Mouse (Mus musculus): ENCODE measurements around the gene Bace1. TPM values are rescaled to one million over a fixed set of nuclear protein-coding genes. Genes with fewer than 3 reads are reported as not detected.

Gene Bace1
- polyA plus RNA-seq (2015; fragmentation: Nextera tagmentation; extraction: Ambion mirVana) = 17.8 TPM in 2 replicates

DNA sequence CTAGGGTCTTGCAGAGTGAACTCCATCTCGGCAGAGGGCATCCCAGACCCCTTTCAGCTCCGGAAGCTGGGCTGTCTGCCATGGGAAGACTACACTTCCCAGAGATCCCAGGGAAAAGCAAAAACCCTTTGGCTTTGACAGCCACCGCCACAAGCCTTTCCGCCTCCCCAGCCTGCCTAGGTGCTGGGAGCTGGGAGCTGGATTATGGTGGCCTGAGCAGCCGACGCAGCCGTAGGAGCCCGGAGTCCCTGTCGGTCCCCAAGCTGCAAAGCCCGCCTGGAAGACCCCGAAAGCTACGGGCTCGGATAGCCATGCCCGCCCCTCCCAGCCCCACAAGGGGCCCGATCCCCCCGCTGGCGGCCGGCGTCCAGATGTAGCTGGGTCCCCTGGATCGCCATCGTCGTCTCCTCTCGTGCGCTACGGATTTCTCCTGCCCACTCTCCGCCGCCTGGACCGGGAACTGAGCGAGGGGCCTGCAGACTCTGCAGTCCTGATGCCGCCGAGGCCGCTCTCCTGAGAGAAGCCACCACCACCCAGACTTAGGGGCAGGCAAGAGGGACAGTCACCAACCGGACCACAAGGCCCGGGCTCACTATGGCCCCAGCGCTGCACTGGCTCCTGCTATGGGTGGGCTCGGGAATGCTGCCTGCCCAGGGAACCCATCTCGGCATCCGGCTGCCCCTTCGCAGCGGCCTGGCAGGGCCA lies at the start of gene Bace1:
Gene Bace1, plus strand, starts transcription at position 147 of the 705 bp plus-strand sequence.
- Histone ChIP-seq H3K4me1 (ENCODE audit: control insufficient read depth, insufficient read depth, low read length) (peaks cover 20% of the 10 kb centered on the region), H3K27ac (ENCODE audit: low read length) (peak within 1 kb of the TSS; percentile 25; the same call in 1 of the 2 replicates), H3K4me3 (ENCODE audit: low read length) (peak within 1 kb of the TSS; percentile 94), H3K36me3 (ENCODE audit: control insufficient read depth, insufficient read depth, low read length) (no peaks in the 10 kb centered on the region), H3K27me3 (replicated peaks; ENCODE audit: control insufficient read depth, insufficient read depth, low read length) (no peaks in the 10 kb centered on the region), H3K9ac (ENCODE audit: low read depth, low read length) (peak within 1 kb of the TSS; percentile 92), H3K9me3 (ENCODE audit: control insufficient read depth, low read length) (no peaks in the 10 kb centered on the region), H3K4me2 (ENCODE audit: low read depth, low read length) (peak within 1 kb of the TSS; percentile 94)
- peak; percentile 90 for ATAC-seq
- WGBS = 0% methylated on average over 40 of the region's 40 CpGs

DNA sequence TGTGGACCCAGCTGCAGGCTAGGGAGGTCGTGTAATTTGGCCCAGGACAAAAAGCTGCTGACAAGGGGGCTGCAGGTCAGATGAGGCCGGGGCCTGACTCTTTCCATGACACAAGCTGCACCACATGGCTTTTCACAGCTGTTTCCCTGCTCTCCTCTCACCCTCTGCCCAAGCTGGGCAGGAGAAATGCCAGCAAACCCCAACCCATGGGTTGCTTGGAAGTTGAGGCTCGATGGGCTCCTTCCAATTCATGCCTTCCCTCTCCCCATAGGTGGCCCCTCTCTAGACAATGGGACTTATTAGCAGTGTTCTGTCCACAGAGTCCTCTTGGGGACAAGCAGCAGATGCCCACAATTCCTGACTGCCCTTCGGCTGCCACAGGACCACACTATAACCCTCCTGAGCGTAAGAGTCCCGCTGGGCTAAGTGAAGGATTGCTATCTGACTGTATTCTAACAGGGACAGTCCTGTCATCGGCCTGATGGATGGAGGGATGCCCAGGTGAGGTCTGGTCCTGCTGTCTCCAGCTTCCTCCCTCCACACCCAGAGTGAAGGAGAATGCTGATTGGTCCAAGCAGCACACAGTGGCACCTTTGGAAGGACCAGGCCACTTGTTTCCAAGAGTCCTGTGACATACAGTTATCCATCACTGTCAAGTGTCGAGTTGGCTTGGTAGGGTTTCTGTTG lies 46.8 kb upstream of the Bace1 start:
- Histone ChIP-seq H3K9me3 (ENCODE audit: control insufficient read depth, low read length) (no peaks in the 10 kb centered on the region), H3K27me3 (replicated peaks; ENCODE audit: control insufficient read depth, insufficient read depth, low read length) (no peaks in the 10 kb centered on the region), H3K36me3 (ENCODE audit: control insufficient read depth, insufficient read depth, low read length) (peaks cover 5% of the 10 kb centered on the region; the same call in 1 of the 2 replicates), H3K9ac (ENCODE audit: low read depth, low read length) (no peak overlapping the region), H3K27ac (ENCODE audit: low read length) (no peak overlapping the region), H3K4me3 (ENCODE audit: low read length) (no peak overlapping the region), H3K4me2 (ENCODE audit: low read depth, low read length) (no peak overlapping the region), H3K4me1 (ENCODE audit: control insufficient read depth, insufficient read depth, low read length) (no peaks in the 10 kb centered on the region)
- WGBS = 83% methylated on average over 8 of the region's 8 CpGs
- no peak for ATAC-seq

DNA sequence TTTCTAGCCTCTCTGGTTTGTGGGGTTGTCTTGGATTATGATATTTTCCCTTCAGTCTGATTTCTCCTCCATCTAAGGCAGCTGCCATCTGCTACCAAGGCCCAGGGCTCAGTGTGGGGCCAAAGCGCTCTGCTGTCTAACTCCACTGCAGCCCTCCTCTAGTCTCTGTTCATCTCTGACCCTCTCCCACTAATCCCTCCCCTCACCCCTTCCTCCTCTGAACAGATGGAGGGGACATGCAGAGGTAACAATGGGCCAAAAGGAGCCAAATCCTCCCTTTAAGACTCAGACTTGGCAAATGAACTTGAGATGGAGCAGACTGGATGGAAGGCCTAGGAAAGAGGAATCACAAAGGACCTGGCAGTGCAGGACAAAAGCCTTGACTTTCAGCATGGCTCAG lies 46.1 kb upstream of the Bace1 start:
- Histone ChIP-seq H3K4me3 (ENCODE audit: low read length) (no peak overlapping the region), H3K27me3 (replicated peaks; ENCODE audit: control insufficient read depth, insufficient read depth, low read length) (no peaks in the 10 kb centered on the region), H3K27ac (ENCODE audit: low read length) (no peak overlapping the region), H3K9me3 (ENCODE audit: control insufficient read depth, low read length) (no peaks in the 10 kb centered on the region), H3K4me1 (ENCODE audit: control insufficient read depth, insufficient read depth, low read length) (no peaks in the 10 kb centered on the region), H3K36me3 (ENCODE audit: control insufficient read depth, insufficient read depth, low read length) (peaks cover 5% of the 10 kb centered on the region; the same call in 1 of the 2 replicates), H3K4me2 (ENCODE audit: low read depth, low read length) (no peak overlapping the region), H3K9ac (ENCODE audit: low read depth, low read length) (no peak overlapping the region)
- ATAC-seq = no peak
- 95% methylated on average over 1 of the region's 1 CpGs for WGBS

DNA sequence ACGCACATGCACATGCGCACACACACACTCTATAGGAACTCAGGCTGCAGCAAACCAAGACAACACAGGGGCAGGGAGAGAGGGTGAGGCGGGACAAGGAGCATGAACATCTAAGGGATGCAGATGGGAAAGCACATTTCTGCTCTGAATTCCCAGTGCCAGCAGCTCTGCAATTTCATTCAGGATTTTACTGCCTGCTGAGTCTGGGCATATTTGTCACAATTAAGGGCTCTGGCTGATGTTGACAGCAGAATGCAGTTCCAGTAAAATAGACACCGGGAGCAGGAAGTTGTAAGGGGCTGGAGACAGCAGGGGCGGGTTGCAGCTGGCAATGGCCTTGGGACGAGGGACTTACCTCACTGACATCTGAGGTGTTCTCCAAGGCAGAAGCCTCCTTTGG lies 44.7 kb upstream of the Bace1 start:
- no peak for ATAC-seq
- 78% methylated on average over 6 of the region's 6 CpGs for WGBS
- peaks cover 8% of the 10 kb centered on the region; the same call in 1 of the 2 replicates for H3K36me3 ChIP-seq (ENCODE audit: control insufficient read depth, insufficient read depth, low read length)
- H3K27ac ChIP-seq (ENCODE audit: low read length) = no peak overlapping the region
- no peak overlapping the region for H3K4me2 ChIP-seq (ENCODE audit: low read depth, low read length)
- no peaks in the 10 kb centered on the region for H3K4me1 ChIP-seq (ENCODE audit: control insufficient read depth, insufficient read depth, low read length)
- no peak overlapping the region for H3K4me3 ChIP-seq (ENCODE audit: low read length)
- no peaks in the 10 kb centered on the region for H3K27me3 ChIP-seq (replicated peaks; ENCODE audit: control insufficient read depth, insufficient read depth, low read length)
- H3K9me3 ChIP-seq (ENCODE audit: control insufficient read depth, low read length) = no peaks in the 10 kb centered on the region
- H3K9ac ChIP-seq (ENCODE audit: low read depth, low read length) = no peak overlapping the region

DNA sequence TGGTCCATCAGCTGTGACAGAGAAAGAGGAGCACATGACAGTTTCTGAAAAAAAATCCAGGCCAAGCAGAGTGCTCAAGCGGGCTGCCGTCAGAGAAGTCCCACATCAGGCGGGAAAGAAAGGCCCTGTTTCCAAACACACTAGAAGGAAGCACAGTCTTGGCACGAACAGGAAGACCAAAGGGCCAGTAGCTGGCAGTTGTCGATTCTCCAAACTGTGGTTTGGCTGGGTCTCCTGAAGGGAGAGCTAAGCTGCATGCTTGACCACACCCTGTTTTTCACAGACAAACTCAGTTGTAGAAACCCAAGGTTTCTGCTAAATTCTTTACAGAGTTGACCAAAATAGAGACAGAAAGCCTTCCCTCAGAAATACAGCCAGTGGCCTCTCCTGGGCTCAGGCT lies 42.7 kb upstream of the Bace1 start:
- no peak overlapping the region for H3K4me3 ChIP-seq (ENCODE audit: low read length)

DNA sequence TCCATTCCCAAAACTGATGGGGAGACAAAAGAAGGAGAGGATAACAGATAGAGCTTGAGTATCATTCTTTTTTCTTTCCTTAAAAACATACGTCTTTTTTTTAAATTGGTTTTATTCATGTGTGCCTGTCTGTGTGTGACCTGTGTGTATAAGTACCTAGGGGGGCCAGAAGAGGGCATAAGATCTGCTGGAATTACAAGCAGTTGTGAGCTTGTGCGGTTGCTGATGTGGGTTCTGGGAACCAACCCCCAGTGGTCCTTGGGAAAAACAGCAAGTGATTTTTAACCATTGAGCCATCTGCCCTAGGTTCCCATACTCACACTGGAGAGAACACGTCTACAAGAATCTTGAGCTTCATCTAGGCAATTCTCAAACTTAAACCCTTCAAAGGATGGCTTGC lies 41.1 kb upstream of the Bace1 start:
- WGBS = 84% methylated on average over 3 of the region's 3 CpGs
- Histone ChIP-seq H3K4me1 (ENCODE audit: control insufficient read depth, insufficient read depth, low read length) (no peaks in the 10 kb centered on the region), H3K36me3 (ENCODE audit: control insufficient read depth, insufficient read depth, low read length) (peaks cover 4% of the 10 kb centered on the region; the same call in 1 of the 2 replicates), H3K27me3 (replicated peaks; ENCODE audit: control insufficient read depth, insufficient read depth, low read length) (no peaks in the 10 kb centered on the region), H3K9me3 (ENCODE audit: control insufficient read depth, low read length) (no peaks in the 10 kb centered on the region), H3K27ac (ENCODE audit: low read length) (no peak overlapping the region), H3K4me2 (ENCODE audit: low read depth, low read length) (no peak overlapping the region), H3K9ac (ENCODE audit: low read depth, low read length) (no peak overlapping the region), H3K4me3 (ENCODE audit: low read length) (no peak overlapping the region)
- ATAC-seq = no peak

More for the DNA sequence above, 42.7 kb upstream of the Bace1 start:
- 74% methylated on average over 5 of the region's 5 CpGs for WGBS
- Histone ChIP-seq H3K4me2 (ENCODE audit: low read depth, low read length) (no peak overlapping the region), H3K36me3 (ENCODE audit: control insufficient read depth, insufficient read depth, low read length) (peaks cover 7% of the 10 kb centered on the region; the same call in 1 of the 2 replicates), H3K4me1 (ENCODE audit: control insufficient read depth, insufficient read depth, low read length) (no peaks in the 10 kb centered on the region), H3K9ac (ENCODE audit: low read depth, low read length) (no peak overlapping the region), H3K27ac (ENCODE audit: low read length) (no peak overlapping the region), H3K9me3 (ENCODE audit: control insufficient read depth, low read length) (no peaks in the 10 kb centered on the region), H3K27me3 (replicated peaks; ENCODE audit: control insufficient read depth, insufficient read depth, low read length) (no peaks in the 10 kb centered on the region)
- ATAC-seq = no peak

DNA sequence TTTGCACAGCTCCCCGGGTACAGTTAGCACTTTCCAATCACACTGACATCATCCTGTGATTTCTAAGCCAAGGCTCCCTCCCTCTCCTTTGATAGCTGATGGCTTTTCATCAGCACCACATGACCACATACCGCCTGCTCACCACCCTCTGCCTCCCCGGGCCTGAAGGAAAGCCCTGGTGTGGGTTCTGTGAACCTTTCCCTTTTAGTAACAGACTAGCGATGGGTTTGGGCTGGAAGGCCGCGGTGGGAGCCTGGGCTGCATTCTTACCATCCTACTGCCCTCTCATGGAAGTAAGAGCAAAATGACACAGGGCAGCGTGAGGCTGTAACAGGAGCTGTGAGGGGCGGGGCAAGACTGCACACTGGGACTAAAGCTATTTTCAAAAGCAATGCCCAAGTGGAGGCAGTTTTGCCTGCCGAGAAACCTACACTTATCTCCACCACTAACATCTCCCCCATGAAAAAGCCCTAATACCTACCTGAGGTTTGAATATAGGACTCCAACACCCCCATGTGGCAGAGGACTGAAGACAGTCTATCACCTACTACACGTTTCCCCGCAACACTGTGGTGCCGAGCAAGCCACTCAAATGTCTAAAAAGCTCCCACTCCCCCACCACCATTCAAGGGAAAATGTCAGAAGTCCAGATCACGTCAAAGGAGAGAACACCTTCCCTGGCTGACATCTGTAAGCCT lies 39.8 kb upstream of the Bace1 start:
- no peak overlapping the region for H3K27ac ChIP-seq (ENCODE audit: low read length)
- H3K9me3 ChIP-seq (ENCODE audit: control insufficient read depth, low read length) = no peaks in the 10 kb centered on the region
- H3K4me1 ChIP-seq (ENCODE audit: control insufficient read depth, insufficient read depth, low read length) = no peaks in the 10 kb centered on the region
- peak; percentile 55 for ATAC-seq
- H3K4me2 ChIP-seq (ENCODE audit: low read depth, low read length) = no peak overlapping the region
- no peak overlapping the region for H3K9ac ChIP-seq (ENCODE audit: low read depth, low read length)
- H3K36me3 ChIP-seq (ENCODE audit: control insufficient read depth, insufficient read depth, low read length) = peaks cover 4% of the 10 kb centered on the region; the same call in 1 of the 2 replicates
- 24% methylated on average over 13 of the region's 13 CpGs for WGBS
- H3K27me3 ChIP-seq (replicated peaks; ENCODE audit: control insufficient read depth, insufficient read depth, low read length) = no peaks in the 10 kb centered on the region
- H3K4me3 ChIP-seq (ENCODE audit: low read length) = no peak overlapping the region

DNA sequence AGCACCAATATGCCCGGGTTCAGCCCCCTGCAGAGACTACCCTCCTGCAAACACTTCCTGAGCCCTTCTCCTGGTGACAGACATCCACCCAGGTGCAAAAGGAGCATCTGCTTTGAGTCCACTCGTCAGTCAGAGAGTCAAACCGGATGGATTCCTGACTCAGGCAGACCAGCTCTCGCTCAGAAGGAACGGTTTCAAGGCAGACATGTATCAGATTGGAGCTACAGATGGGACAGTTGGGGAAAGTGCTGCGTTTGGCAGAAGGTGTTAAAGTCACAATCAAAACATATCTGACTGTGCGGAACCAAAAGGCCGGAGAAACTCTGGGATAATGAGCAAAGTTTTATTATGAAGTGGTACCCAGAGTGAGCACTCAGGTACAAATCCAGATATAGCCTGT lies 39.0 kb upstream of the Bace1 start:
- H3K27me3 ChIP-seq (replicated peaks; ENCODE audit: control insufficient read depth, insufficient read depth, low read length) = no peaks in the 10 kb centered on the region
- H3K4me3 ChIP-seq (ENCODE audit: low read length) = no peak overlapping the region
- no peaks in the 10 kb centered on the region for H3K4me1 ChIP-seq (ENCODE audit: control insufficient read depth, insufficient read depth, low read length)
- WGBS = 80% methylated on average over 8 of the region's 8 CpGs
- ATAC-seq = no peak
- no peak overlapping the region for H3K4me2 ChIP-seq (ENCODE audit: low read depth, low read length)
- no peak overlapping the region for H3K9ac ChIP-seq (ENCODE audit: low read depth, low read length)
- peaks cover 2% of the 10 kb centered on the region; the same call in 1 of the 2 replicates for H3K36me3 ChIP-seq (ENCODE audit: control insufficient read depth, insufficient read depth, low read length)
- no peaks in the 10 kb centered on the region for H3K9me3 ChIP-seq (ENCODE audit: control insufficient read depth, low read length)
- H3K27ac ChIP-seq (ENCODE audit: low read length) = no peak overlapping the region

DNA sequence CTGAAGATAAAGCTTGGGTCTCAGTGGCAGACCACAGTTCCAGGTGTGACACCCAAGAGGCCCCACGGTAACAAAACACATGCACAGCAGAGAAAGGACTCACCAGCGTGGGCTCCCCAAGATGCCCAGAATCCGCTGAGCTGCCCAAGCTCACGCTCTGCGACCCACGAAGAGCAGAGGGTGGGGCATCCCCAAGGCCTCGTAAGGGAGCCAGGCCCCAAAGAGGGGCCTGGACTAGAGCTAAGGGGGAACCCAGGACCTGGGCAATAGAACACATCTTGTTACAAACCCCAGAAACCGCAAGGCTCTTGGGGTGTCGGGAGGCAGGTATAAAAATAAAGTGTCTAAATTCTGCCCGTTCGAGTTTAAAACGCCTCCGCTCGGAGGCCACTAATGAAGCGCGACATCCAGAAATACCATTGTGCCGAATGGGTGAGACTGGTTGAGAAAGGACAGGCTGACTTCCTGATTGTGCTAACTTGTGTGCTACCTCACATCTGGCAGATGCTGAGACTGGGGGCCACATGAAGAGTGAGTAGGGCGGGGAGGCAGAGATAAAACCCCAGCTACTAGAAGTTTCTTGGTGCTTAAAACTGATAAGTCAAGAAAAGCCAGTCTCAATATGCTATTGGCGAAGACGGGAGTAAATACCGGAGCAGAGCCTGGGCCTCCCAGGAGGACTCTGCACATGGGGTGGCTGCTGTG lies 35.2 kb upstream of the Bace1 start:
- Histone ChIP-seq H3K9ac (ENCODE audit: low read depth, low read length) (no peak overlapping the region), H3K4me3 (ENCODE audit: low read length) (no peak overlapping the region), H3K27me3 (replicated peaks; ENCODE audit: control insufficient read depth, insufficient read depth, low read length) (no peaks in the 10 kb centered on the region), H3K36me3 (ENCODE audit: control insufficient read depth, insufficient read depth, low read length) (0 out of 2 replicates have a peak, but pooled peaks cover 2% of the 10 kb centered on the region), H3K27ac (ENCODE audit: low read length) (no peak overlapping the region), H3K9me3 (ENCODE audit: control insufficient read depth, low read length) (no peaks in the 10 kb centered on the region), H3K4me1 (ENCODE audit: control insufficient read depth, insufficient read depth, low read length) (0 out of 2 replicates have a peak, but pooled peaks cover 7% of the 10 kb centered on the region), H3K4me2 (ENCODE audit: low read depth, low read length) (no peak overlapping the region)
- 89% methylated on average over 21 of the region's 21 CpGs for WGBS
- no peak for ATAC-seq

Measured in intestine, embryonic 16.5 days (tissue).